ENCODE assay signal across 34 mouse cellular contexts in the genomic region with DNA sequence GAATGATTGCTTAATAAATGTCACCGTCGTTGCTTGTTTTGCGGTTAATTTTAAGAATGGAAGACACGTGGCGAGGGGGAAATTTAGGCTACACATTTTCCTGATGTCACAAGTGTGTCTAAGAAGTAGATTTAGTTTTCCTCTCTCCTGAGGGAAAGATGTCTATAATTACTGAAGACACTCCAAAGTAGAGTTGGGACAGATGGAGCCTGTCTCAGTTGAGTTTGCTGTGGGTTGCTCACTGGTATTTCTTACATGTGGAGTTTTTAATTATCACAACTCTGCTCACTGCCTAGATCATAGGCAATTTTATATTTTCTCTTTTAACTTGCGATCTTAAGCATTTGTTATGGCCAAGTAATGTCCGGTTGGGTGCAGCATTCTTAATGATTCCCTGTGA.
"Had no signal": no experiment of that assay in that cellular context is flagged by ENCODE, and none has a peak within 500 bp of the region (broad histone marks: within the 10 kb centered on the region; RNA-seq: fewer than 3 reads in every experiment).

No protein-coding gene starts in this region.

- H3K9me3 ChIP-seq: heart, embryonic 10.5 days; heart, embryonic 13.5 days; heart, embryonic 15.5 days; hindbrain, embryonic 15.5 days; intestine, embryonic 15.5 days; kidney, embryonic 15.5 days had no signal

- ATAC-seq: hindbrain, embryonic 16.5 days; hindbrain, postnatal 0 days; inflammation-experienced regulatory T-cells, adult 6 months; intestine, embryonic 15.5 days; intestine, embryonic 16.5 days; intestine, postnatal 0 days had no signal

- H3K4me1 ChIP-seq: heart, embryonic 10.5 days; heart, embryonic 12.5 days; heart, embryonic 13.5 days; heart, embryonic 15.5 days; hindbrain, embryonic 10.5 days; hindbrain, embryonic 12.5 days; hindbrain, embryonic 13.5 days; hindbrain, embryonic 15.5 days; intestine, embryonic 15.5 days; kidney, embryonic 15.5 days had no signal

- H3K36me3 ChIP-seq: heart, embryonic 10.5 days; heart, embryonic 12.5 days; heart, embryonic 13.5 days; heart, embryonic 15.5 days; hindbrain, embryonic 10.5 days; hindbrain, embryonic 12.5 days; hindbrain, embryonic 13.5 days; hindbrain, embryonic 15.5 days; intestine, embryonic 15.5 days; kidney, embryonic 15.5 days had no signal

- H3K27ac ChIP-seq: heart, embryonic 10.5 days; heart, embryonic 13.5 days; heart, embryonic 15.5 days; hindbrain, embryonic 10.5 days; hindbrain, embryonic 12.5 days; hindbrain, embryonic 13.5 days; hindbrain, embryonic 14.5 days; hindbrain, embryonic 15.5 days; hindbrain, postnatal 0 days; intestine, embryonic 15.5 days; kidney, embryonic 15.5 days; kidney, postnatal 0 days; layer of hippocampus, adult 2 months; left cerebral cortex, adult 2 months had no signal

- H3K9ac ChIP-seq: heart, embryonic 12.5 days; heart, embryonic 13.5 days; heart, embryonic 15.5 days; hindbrain, embryonic 12.5 days; hindbrain, embryonic 13.5 days; hindbrain, embryonic 14.5 days; hindbrain, embryonic 15.5 days; intestine, embryonic 15.5 days; kidney, embryonic 15.5 days had no signal

- H3K27me3 ChIP-seq: heart, embryonic 12.5 days; heart, embryonic 13.5 days; heart, embryonic 15.5 days; hindbrain, embryonic 12.5 days; hindbrain, embryonic 13.5 days; hindbrain, embryonic 15.5 days; intestine, embryonic 15.5 days; kidney, embryonic 15.5 days had no signal

- DNase-seq: heart, postnatal 10 days; heart, postnatal 14 days; heart, postnatal 36 days; heart, postnatal 4 days; kidney, adult 11 months; kidney, adult 18-20 months; kidney, adult 2 months; kidney, adult 8-10 months; kidney, adult 9 months; kidney, postnatal 10 days; kidney, postnatal 14 days; kidney, postnatal 25 days; kidney, postnatal 36 days; kidney, postnatal 4 days had no signal

- H3K4me2 ChIP-seq: heart, embryonic 11.5 days; heart, embryonic 12.5 days; heart, embryonic 13.5 days; heart, embryonic 15.5 days; hindbrain, embryonic 12.5 days; hindbrain, embryonic 13.5 days; hindbrain, embryonic 14.5 days; hindbrain, embryonic 15.5 days; intestine, embryonic 15.5 days; kidney, embryonic 15.5 days had no signal

- H3K4me3 ChIP-seq: heart, embryonic 10.5 days; heart, embryonic 12.5 days; heart, embryonic 13.5 days; heart, embryonic 15.5 days; hindbrain, embryonic 10.5 days; hindbrain, embryonic 12.5 days; hindbrain, embryonic 13.5 days; hindbrain, embryonic 15.5 days; intestine, embryonic 15.5 days; kidney, embryonic 15.5 days; layer of hippocampus, adult 2 months; left cerebral cortex, adult 2 months had no signal
